Mouse (Mus musculus): ENCODE data around the gene Limch1.

The Limch1 gene

GRCm38 (mm10) chr5:66826844-66827243, 81.2 kb downstream of the Limch1 start:
- no peak for DNase-seq (ENCODE audit: low spot score in 2 of 2)

GRCm38 (mm10) chr5:66829505-66829904, 83.9 kb downstream of the Limch1 start:
- no peak for DNase-seq (ENCODE audit: low spot score in 2 of 2)

DNA sequence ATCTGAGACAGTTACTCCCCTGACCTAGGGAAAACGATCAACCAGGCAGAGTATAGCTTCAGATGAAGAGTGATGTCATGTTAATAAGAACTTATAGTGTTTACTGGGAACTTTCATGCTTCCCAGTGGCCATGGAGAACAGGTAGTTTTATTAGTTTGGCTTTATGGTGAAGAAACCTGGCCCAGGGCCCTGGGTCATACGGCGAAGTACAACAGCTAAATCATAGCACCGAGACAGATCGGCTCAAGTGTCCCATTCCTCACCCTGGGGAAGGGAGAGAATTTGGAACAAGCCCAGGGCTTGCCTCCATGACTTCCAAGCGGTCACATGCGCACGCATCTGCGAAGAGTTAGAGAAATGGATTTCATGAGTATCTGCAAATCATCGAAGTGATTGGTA, 84.6 kb downstream of the Limch1 start:
- no peak for DNase-seq (ENCODE audit: low spot score in 2 of 2)

DNA sequence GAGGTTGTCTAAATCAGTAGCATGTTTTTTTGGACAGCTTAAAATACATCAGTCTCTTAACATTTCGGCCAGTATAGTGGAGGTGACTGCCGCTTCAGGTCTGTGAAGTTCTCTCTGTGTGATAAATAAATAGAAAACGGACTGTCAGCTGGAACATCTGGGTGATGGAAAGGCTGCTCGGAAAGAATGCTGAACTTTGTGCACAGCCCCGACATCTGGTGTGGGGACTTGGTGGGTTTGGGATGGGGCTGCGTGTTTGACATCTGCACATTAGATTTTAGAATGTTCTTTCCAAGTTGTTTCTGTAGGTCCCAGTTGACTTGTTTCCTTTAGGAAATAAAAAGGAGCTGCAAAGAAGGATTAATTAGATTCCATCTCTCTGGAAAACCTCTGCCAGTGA, 89.1 kb downstream of the Limch1 start:
- no peak for DNase-seq (ENCODE audit: low spot score in 2 of 2)

- DNase-seq (ENCODE audit: low spot score in 2 of 2): no peak
Observed at GRCm38 (mm10) chr5:66836892-66837291, 91.3 kb downstream of the Limch1 start.

GRCm38 (mm10) chr5:66841971-66842370, 96.3 kb downstream of the Limch1 start:
- no peak for DNase-seq (ENCODE audit: low spot score in 2 of 2)

GRCm38 (mm10) chr5:66842776-66843175, 97.1 kb downstream of the Limch1 start:
- no peak for DNase-seq (ENCODE audit: low spot score in 2 of 2)

GRCm38 (mm10) chr5:66848136-66848535, 102.5 kb downstream of the Limch1 start:
- no peak for DNase-seq (ENCODE audit: low spot score in 2 of 2)

DNA sequence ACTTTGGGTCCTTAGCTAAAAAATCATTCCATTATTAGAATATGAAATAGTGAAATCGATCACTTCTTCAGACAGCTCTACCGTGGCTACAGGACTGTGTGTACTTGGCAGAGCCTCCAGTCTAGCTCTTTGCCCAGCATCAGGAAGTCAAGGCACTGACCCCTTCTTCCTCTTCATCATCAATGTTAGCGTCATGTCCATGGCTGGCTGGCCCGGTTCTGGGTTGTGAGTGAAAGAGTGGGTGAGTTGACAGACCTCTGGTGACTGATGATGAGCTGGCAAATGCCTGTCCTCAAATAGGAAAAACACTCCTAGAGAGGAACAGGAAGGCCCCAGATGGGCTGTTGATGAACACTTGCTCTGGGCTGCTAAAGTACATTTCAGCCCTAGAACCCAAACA, 103.5 kb downstream of the Limch1 start:
- no peak for DNase-seq (ENCODE audit: low spot score in 2 of 2)

GRCm38 (mm10) chr5:66850721-66851251, 105.2 kb downstream of the Limch1 start:
- DNase-seq (ENCODE audit: low spot score in 2 of 2): peak in 1 of 2 experiments; percentile 38

- no peak for DNase-seq (ENCODE audit: low spot score in 2 of 2)
Observed at GRCm38 (mm10) chr5:66851708-66852107, 106.1 kb downstream of the Limch1 start.

DNA sequence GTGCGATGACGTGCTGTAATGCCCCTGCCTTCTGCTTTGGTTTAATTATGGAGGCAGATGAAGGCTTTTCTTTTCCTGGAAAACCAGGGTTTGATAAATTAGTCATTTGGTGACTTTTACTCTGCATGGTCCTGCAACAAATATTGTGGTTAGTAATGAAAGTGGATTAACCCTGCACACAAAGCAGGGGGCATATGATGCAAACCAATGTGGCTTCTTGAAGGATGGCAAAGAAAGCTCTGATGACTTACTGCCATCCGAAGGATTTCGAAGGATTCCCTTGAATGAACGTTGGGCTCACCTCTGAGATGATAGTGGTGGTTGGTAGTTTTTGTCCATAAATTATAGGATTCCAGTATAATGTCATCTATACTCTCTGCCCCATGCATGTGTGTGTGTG, 108.6 kb downstream of the Limch1 start:
- no peak for DNase-seq (ENCODE audit: low spot score in 2 of 2)

- DNase-seq (ENCODE audit: low spot score in 2 of 2): no peak
Observed at GRCm38 (mm10) chr5:66855358-66856107, 109.9 kb downstream of the Limch1 start.

GRCm38 (mm10) chr5:66859506-66859905, 113.9 kb downstream of the Limch1 start:
- no peak for DNase-seq (ENCODE audit: low spot score in 2 of 2)

DNA sequence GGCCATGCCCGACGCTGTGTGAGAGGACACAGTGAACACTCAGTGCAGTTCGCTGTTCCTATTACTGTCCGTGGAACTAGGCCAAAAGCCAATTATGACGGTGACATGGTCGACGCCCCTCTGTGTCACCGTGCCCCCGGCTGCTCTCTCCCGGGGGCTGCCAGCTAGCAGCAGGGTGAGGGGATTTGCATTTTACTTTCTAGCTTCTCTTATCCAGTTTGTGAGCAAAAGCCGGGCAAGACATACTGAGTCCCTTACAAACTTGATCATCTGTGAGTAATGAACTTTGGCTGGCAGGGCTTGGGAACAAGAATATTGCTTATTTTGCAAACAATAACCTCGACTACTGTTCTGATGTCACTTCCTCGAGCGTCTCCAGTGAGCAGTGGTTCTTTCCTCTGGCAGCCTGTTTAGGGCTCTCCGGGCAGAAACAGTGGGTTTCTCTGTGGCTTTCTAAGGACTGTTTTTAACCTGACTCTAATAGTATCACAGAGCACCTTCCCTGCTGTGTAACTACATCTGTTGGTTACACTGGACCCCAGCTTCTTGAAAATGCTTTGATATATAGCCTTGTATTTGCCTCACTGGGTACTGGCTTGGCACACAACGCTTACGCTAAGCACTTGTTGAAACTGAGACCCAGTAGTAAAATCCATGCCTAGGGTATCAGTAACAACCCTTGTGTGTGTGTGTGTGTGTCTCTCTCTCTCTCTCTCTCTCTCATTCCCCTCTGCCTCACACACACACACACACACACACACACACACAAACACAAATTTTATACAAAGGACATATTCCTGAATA, 115.8 kb downstream of the Limch1 start:
- no peak for DNase-seq (ENCODE audit: low spot score in 2 of 2)

- DNase-seq (ENCODE audit: low spot score in 2 of 2): no peak
Observed at GRCm38 (mm10) chr5:66862151-66862550, 116.5 kb downstream of the Limch1 start.

DNA sequence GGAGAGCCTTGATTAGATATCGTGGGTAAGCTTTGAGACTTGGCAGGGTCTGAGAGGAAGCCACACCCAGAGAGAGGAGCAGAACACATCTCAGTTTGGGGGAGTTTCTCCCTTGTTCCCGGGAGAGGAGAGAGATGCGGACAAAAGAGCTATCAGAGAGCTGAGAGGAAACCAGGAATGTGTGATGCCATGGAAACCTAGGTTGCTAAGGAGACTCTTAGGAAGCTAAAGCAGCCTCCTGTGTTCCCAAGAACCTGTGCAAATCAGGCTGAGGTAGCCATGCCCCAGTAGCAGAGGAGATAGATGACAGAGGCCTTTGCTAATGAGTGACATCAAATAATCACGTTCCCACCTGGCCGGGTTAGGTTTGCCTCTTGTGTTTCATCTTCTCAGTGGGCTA, 119.6 kb downstream of the Limch1 start:
- DNase-seq (ENCODE audit: low spot score in 2 of 2): peak; percentile 32 to 46

DNA sequence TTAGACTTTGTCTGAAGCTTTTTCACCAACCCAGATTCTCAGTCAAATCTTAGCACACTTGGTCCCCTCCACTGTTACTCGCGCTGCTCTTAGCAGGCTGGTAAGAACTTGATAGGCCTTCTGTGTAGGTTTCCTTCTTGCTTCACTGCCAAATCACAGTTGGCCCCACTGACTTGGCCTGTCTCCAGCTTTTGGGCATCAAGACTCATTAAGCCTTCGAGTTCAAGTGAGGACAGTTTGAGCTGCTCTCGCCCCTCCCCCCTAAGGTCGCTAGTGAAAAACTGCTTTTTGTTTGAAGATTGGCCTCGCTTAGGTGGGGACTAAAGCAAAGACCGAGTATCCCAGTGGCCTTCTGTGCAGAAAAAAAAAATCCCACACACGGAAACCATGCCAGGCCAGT, 120.4 kb downstream of the Limch1 start:
- peak in 1 of 2 experiments; percentile 55 for DNase-seq (ENCODE audit: low spot score in 2 of 2)

GRCm38 (mm10) chr5:66869545-66869944, 123.9 kb downstream of the Limch1 start:
- no peak for DNase-seq (ENCODE audit: low spot score in 2 of 2)

DNA sequence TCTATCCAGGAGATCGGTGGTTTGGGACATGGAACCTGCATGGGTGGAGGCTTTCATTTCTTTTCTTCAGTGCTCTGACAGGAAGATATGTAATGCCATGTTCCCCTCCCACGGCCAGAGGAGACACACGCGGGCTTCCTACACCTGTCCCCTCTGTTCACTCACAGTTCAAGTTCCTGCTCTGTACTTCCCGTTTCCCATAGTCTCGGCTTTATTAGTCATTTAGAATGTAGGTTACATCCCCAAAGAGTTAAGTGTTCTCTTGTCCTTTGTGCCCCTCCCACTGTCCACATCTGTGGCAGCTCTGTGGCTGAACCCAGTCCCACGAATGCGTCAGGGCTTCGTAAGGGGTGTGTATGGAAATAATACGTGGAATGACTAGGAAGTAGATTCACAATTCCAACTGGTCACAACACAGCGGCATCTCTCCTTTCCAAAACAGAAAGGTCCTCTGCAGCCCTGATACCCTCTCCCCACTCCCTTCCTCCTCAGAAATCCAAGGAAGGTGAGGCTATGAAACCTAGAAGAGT, 126.0 kb downstream of the Limch1 start:
- no peak for DNase-seq (ENCODE audit: low spot score in 2 of 2)

GRCm38 (mm10) chr5:66872053-66872452, 126.4 kb downstream of the Limch1 start:
- no peak for DNase-seq (ENCODE audit: low spot score in 2 of 2)

- DNase-seq (ENCODE audit: low spot score in 2 of 2): no peak
Observed at GRCm38 (mm10) chr5:66872681-66873080, 127.1 kb downstream of the Limch1 start.

Data from frontal cortex, postnatal 36 days (tissue).